Mouse (Mus musculus) forebrain, embryonic 15.5 days (tissue): ENCODE results near the gene Prdm10. TPM values are rescaled to one million over a fixed set of nuclear protein-coding genes. Genes with fewer than 3 reads are reported as not detected.

Source experiments
- ATAC-seq: fragments of 200-750 bp; cut with Nextera tagmentation; replicated peaks from 2 replicates; pipeline ENCODE4 v1.8.0; 2017; ENCODE audit warnings: mild to moderate bottlenecking, moderate TSS enrichment, moderate library complexity
- H3K27ac ChIP-seq: fragments of 300-500 bp; sonication (generic); replicated peaks from 2 replicates; pipeline ENCODE4 v1.5.1; 2015; ENCODE audit warnings: mild to moderate bottlenecking, inconsistent platforms
- H3K27me3 ChIP-seq: fragments of 300-500 bp; sonication (generic); 2 replicates; pipeline ENCODE4 v1.6.1; 2015; ENCODE audit warnings: inconsistent platforms
- H3K36me3 ChIP-seq: fragments of 300-500 bp; sonication (generic); 2 replicates; pipeline ENCODE4 v1.6.1; 2015; ENCODE audit warnings: mild to moderate bottlenecking, inconsistent platforms
- H3K4me1 ChIP-seq: fragments of 300-500 bp; sonication (generic); 2 replicates; pipeline ENCODE4 v1.6.1; 2015; ENCODE audit warnings: inconsistent platforms
- H3K4me2 ChIP-seq: fragments of 300-500 bp; sonication (generic); replicated peaks from 2 replicates; pipeline ENCODE4 v1.6.1; 2015; ENCODE audit warnings: mild to moderate bottlenecking, inconsistent platforms
- H3K4me3 ChIP-seq: fragments of 300-500 bp; sonication (generic); 2 replicates; pipeline ENCODE4 v1.5.1; 2015; ENCODE audit warnings: mild to moderate bottlenecking, inconsistent platforms
- H3K9ac ChIP-seq: fragments of 300-500 bp; sonication (generic); replicated peaks from 2 replicates; pipeline ENCODE4 v1.6.1; 2015; ENCODE audit warnings: mild to moderate bottlenecking, inconsistent platforms
- H3K9me3 ChIP-seq: fragments of 300-500 bp; sonication (generic); 2 replicates; pipeline ENCODE4 v1.6.1; 2016; ENCODE audit warnings: inconsistent platforms
- WGBS: fragments of 180-500 bp; shearing (Covaris S2); methylation state at CpG from one replicate; pipeline ENCODE4 v1.1.7; 2015; ENCODE audit warnings: mixed read lengths; 5-methylcytosine and 5-hydroxymethylcytosine counted together
- polyA plus RNA-seq: library from polyadenylated mRNA; unstranded; fragments of >200 nt; fragmentation: Nextera tagmentation; extraction: Ambion mirVana; gene quantifications from 2 replicates; pipeline ENCODE4 v1.2.1, GENCODE M21; 2015

Prdm10 gene
- polyA plus RNA-seq, 1 experiment from 2014 or later, result 10.2 TPM

DNA sequence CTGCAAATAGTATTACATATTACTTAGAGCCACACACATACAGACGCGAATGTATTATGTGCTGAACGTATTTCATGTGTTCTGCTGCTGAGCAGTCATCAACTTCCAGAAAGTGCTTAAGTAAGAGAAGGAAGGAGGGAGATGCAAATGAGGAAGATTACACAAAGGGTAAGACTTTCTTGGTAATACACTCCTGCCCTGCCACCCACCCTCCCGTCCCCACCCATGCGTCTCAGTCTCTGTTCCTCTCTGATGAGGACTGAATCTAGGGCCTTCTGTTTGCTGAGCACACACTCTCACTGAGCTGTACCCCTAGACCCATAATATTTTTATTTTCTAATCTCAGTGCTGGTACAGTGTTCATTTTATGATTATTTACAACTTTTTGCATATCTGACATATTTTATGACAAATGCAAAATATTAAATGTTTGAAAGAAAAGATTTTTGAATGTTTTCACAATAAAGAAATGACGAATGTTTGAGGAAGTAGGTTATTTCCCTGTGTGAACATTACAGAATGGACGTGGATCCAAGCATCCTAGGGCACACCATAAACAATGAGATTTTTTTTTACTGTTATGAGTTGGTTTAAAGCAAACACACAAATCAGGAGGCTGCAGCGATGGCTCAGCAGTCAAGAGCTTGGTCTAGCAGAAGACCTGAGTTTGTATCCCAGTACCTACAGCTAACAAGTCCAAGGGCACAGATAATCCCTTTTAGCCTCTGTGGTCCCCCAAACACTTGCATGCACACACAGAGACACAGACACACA is 32.7 kb upstream of the Prdm10 start:
- no peaks in the 10 kb centered on the region for H3K4me1 ChIP-seq
- H3K4me3 ChIP-seq, result no peak overlapping the region
- no peak overlapping the region for H3K4me2 ChIP-seq
- no peaks in the 10 kb centered on the region for H3K36me3 ChIP-seq
- 80% methylated on average over 8 of the region's 8 CpGs for WGBS
- H3K9ac ChIP-seq, result no peak overlapping the region
- ATAC-seq, result no peak
- H3K27ac ChIP-seq, result no peak overlapping the region
- H3K9me3 ChIP-seq, result no peaks in the 10 kb centered on the region
- H3K27me3 ChIP-seq, result no peaks in the 10 kb centered on the region

DNA sequence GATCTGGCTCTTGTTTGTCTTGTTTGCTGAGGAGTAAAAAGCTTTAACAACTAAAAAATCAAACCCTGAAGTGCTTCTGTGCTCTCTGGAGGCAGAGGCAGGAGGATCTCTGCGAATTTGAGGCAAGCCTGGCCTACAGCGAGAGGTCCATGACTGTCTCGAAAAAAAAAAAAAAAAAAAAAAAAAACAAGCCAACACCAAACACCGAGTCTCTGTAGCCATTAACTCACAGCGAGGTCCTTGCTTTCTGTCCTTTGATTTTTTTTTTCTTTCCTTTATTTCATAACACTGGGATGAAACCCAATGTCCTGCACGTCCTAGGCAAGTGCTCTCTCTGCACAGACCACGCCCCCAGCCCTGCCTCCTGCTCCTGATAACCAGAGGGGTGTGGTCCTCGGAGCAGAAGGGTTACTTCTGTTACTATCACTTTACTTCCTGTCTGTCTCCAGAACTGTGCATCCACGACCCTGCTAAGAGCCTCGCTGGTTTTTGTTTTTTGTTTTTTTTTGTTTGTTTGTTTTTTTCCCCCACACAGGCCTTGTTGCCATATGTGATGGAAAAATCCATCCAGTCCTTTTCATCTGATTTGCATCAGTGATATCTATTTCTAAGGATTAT is 28.0 kb upstream of the Prdm10 start:
- Histone ChIP-seq H3K9me3 (no peaks in the 10 kb centered on the region), H3K9ac (no peak overlapping the region), H3K27ac (no peak overlapping the region), H3K4me3 (no peak overlapping the region), H3K4me1 (no peaks in the 10 kb centered on the region), H3K4me2 (no peak overlapping the region), H3K27me3 (no peaks in the 10 kb centered on the region), H3K36me3 (no peaks in the 10 kb centered on the region)
- WGBS, result 84% methylated on average over 10 of the region's 10 CpGs
- no peak for ATAC-seq

DNA sequence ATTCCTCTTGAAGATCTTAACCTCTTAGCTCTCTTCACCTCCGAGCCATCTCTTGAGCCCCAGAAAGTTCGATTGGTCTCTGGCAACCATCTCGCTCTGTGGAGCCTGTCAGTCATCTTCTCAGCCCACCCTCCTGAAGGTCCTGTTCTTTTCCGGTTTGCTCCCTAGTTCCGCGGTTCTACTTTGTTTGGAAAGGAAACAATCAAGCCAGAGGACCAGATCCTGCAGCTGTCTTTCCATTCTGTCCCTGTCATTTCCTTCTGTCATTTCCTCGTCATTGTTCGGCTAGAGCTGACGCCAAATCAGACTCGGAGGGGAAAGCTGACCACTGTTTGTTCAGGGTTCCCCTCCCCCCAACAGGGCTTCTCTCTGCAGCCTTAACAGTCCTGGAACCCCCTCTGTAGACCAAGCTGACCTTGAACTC is 27.0 kb upstream of the Prdm10 start:
- WGBS, result 71% methylated on average over 10 of the region's 10 CpGs
- no peak overlapping the region for H3K4me3 ChIP-seq
- H3K4me2 ChIP-seq, result no peak overlapping the region
- H3K27me3 ChIP-seq, result no peaks in the 10 kb centered on the region
- no peaks in the 10 kb centered on the region for H3K4me1 ChIP-seq
- H3K9me3 ChIP-seq, result no peaks in the 10 kb centered on the region
- no peak overlapping the region for H3K27ac ChIP-seq
- no peak for ATAC-seq
- H3K36me3 ChIP-seq, result no peaks in the 10 kb centered on the region
- H3K9ac ChIP-seq, result no peak overlapping the region

DNA sequence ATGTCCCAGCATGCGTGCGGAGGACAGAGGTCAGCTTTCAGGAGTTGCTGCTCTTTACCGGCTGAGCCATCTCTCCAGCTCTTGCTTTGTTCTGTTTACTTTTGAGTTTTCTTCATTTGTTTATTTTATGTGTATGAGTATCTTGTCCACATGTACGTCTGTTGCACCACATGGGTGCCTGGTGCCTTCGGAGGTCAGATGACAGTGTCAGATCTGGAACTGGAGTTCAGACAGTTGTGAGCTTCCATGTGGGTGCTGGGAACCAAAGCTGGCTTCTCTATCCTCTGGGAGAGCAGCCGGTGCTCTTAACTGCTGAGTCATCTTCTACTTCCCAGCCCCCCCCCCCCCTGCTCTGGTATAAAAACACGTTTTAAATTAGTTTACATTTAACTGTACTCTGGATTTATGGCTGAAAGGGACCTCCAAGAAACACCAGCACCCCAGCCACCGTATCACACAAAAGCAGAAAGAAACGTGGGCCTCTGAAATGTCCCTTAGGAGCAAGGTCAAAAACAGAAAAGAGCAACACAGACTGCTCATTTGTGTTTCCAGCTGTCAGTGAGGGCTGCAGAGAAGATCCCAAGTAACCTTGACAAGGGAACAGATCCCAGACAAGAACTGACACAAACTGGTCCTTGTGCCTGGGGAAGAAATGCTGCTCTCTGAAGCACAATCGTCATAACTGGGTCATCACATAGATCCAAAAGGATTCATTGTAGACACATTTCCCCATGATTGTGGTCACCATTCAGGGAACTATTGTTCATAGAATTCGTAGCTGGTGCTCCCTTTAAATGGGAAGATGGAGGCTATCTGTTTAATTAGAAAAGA is 26.3 kb upstream of the Prdm10 start:
- no peak for ATAC-seq
- no peaks in the 10 kb centered on the region for H3K4me1 ChIP-seq
- no peak overlapping the region for H3K27ac ChIP-seq
- H3K4me3 ChIP-seq, result no peak overlapping the region
- WGBS, result 77% methylated on average over 11 of the region's 11 CpGs
- no peaks in the 10 kb centered on the region for H3K36me3 ChIP-seq
- H3K9me3 ChIP-seq, result no peaks in the 10 kb centered on the region
- no peak overlapping the region for H3K9ac ChIP-seq
- H3K4me2 ChIP-seq, result no peak overlapping the region
- H3K27me3 ChIP-seq, result no peaks in the 10 kb centered on the region

DNA sequence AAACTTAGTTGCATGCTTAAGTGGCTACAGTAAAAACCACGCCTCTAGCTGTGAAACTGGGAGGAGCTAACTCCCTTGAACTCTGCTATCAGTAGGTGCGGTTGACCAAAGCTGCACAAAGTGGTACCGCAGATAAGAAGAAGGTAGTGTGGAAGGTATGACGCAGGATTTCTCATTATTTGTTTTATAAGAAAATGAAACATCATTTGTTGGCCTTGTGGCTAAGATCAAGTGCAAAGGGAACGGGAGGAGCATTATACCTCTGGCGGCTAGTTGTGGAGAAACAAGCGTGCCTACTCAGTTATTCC is 25.7 kb upstream of the Prdm10 start:
- no peak overlapping the region for H3K4me3 ChIP-seq
- H3K36me3 ChIP-seq, result no peaks in the 10 kb centered on the region
- WGBS, result 92% methylated on average over 7 of the region's 7 CpGs
- no peaks in the 10 kb centered on the region for H3K4me1 ChIP-seq
- no peak overlapping the region for H3K9ac ChIP-seq
- no peaks in the 10 kb centered on the region for H3K9me3 ChIP-seq
- H3K27ac ChIP-seq, result no peak overlapping the region
- no peak overlapping the region for H3K4me2 ChIP-seq
- no peak for ATAC-seq
- H3K27me3 ChIP-seq, result no peaks in the 10 kb centered on the region

DNA sequence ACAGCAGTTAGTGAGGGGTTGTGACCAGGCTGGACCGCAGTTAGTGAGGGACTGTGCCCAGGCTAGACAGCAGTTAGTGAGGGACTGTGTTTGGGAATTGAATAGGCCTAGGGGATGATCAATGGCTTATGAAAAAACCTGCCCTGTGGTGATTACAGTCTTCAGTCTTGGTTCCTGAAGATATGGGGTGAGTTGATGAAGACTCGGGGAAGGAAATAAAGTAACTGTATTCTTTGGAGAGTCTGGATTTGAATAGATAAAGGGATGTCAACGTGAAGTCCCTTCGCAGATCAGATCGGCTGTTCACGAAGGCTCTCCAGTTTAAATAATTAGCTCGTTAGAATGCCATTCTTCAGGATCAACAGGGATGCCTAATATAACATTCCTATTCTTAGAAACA is 24.4 kb upstream of the Prdm10 start:
- H3K27me3 ChIP-seq, result no peaks in the 10 kb centered on the region
- H3K27ac ChIP-seq, result no peak overlapping the region
- H3K4me3 ChIP-seq, result no peak overlapping the region
- no peaks in the 10 kb centered on the region for H3K4me1 ChIP-seq
- no peaks in the 10 kb centered on the region for H3K9me3 ChIP-seq
- 43% methylated on average over 7 of the region's 7 CpGs for WGBS
- no peak overlapping the region for H3K4me2 ChIP-seq
- H3K9ac ChIP-seq, result no peak overlapping the region
- no peaks in the 10 kb centered on the region for H3K36me3 ChIP-seq
- no peak for ATAC-seq

DNA sequence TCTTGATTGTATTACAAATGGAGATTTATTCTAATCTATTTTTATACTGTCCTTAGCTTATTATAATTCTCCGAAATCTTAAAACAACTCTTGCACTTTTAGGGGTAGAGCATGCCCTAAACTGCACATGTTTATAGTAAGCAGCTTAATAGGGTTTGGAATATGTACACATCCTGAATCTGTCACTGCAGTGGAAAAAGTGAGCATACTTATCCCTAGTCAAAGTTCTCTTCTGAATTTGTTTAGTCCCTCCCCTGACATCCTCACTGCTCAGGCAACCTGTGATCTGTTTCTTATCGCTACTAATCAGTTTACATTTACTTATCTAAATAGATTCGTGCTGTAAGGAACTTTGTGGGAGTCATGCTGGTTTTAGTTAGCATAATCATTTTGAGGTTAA is 22.1 kb upstream of the Prdm10 start:
- Histone ChIP-seq H3K4me1 (no peaks in the 10 kb centered on the region), H3K4me2 (no peak overlapping the region), H3K4me3 (no peak overlapping the region), H3K9me3 (no peaks in the 10 kb centered on the region), H3K27me3 (no peaks in the 10 kb centered on the region), H3K9ac (no peak overlapping the region), H3K27ac (no peak overlapping the region), H3K36me3 (no peaks in the 10 kb centered on the region)
- no peak for ATAC-seq
- 83% methylated on average over 3 of the region's 3 CpGs for WGBS

DNA sequence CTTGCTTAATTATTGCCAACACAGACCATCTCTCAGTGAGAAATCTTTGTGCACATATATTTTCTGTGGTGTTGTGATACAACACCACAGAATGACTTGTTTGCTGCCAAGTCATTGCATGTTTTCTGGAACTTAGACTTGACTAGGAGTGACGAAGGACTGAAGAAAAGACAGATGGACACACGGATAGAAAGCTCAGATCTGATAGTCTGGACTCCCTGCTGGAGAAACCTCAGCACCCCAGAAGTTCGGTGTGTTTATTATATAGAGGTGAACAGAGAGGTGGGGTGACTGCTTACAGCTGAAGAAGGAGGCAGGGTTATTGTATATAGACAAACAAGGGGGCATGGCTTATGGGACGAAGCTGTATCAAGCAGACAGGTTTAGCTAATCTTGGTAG is 20.1 kb upstream of the Prdm10 start:
- 80% methylated on average over 4 of the region's 4 CpGs for WGBS
- no peaks in the 10 kb centered on the region for H3K4me1 ChIP-seq
- no peaks in the 10 kb centered on the region for H3K27me3 ChIP-seq
- no peak overlapping the region for H3K4me2 ChIP-seq
- H3K9ac ChIP-seq, result no peak overlapping the region
- no peaks in the 10 kb centered on the region for H3K36me3 ChIP-seq
- no peaks in the 10 kb centered on the region for H3K9me3 ChIP-seq
- no peak for ATAC-seq
- H3K27ac ChIP-seq, result no peak overlapping the region
- H3K4me3 ChIP-seq, result no peak overlapping the region

DNA sequence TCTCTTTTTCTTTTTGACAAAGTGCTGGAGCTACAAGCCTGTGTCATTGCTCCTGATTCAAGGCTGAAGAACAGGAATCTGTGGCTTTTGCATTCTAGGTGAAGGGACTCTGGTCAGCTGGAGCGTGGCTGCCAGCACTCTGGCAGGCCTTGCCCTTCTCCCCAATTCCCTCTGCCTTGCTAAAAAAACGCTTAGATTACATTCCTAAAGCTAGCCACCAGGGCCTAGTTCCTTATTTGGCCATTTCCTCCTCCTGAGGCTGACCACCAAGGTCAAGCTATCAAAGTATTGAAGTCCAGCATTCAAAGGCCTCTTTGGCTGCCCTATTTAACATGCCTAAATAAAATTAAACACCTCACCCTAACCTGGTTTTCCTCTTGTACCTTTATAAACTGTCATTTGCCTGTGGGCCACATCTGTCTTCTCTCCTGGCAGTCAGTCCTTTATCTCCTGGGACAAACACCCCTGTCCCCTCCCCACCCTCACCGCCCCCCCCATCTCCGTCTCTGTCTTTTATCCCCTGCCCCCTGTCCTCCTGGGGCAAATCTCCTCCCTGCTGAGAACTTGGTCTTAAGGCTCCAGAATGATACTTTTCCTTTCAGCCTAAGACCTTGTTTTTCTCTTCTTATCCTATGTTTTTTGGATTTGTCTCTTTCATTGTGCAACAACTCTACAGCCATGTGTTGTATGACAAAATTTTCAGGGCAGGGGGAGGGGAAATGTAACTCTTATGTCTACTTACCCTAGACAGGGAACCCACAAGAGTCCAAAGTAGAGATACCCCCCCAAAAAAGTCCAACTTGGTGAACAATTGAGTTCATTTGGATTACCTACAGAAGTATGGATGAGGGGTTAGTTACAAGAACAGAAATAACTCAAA is 17.9 kb upstream of the Prdm10 start:
- 34% methylated on average over 4 of the region's 4 CpGs for WGBS
- no peak overlapping the region for H3K9ac ChIP-seq
- no peak overlapping the region for H3K4me3 ChIP-seq
- H3K36me3 ChIP-seq, result no peaks in the 10 kb centered on the region
- H3K27ac ChIP-seq, result no peak overlapping the region
- no peak overlapping the region for H3K4me2 ChIP-seq
- H3K9me3 ChIP-seq, result no peaks in the 10 kb centered on the region
- no peak for ATAC-seq
- no peaks in the 10 kb centered on the region for H3K27me3 ChIP-seq
- H3K4me1 ChIP-seq, result peaks cover 12% of the 10 kb centered on the region

DNA sequence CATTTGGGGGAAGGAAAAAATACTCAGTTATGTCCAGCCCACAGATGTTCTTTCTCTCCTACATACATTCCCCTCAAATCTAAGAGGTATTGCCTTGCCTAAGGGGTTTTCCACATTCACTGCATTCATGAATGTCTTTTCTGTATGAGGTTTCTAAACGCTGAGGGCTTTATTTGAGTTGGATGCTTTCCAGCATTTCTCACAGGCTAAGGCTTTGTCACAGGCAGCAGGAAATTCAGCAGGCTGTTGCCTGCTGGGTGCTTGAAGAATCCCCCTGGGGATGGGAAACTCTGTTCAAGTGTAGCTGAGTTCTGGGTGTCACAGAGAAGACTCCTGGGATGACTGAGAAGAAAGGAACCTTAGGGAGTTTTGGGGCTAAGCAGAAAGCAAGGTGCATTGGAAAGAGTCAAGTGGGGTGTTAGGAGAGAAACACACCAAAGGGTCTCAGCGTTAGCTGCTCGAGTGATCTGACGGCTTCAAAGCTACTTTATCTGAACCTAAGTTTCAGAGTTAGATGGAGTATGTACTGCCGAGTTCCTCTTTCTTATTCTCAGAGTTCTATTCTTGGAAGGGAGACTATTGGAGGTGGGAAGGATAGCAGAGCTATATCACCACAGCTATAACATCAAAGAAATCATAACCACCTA is 14.2 kb upstream of the Prdm10 start:
- Histone ChIP-seq H3K9me3 (no peaks in the 10 kb centered on the region), H3K36me3 (no peaks in the 10 kb centered on the region), H3K9ac (no peak overlapping the region), H3K27me3 (no peaks in the 10 kb centered on the region), H3K4me2 (no peak overlapping the region), H3K4me1 (peaks cover 12% of the 10 kb centered on the region), H3K4me3 (no peak overlapping the region), H3K27ac (peak overlapping the region; percentile 58)
- WGBS, result 43% methylated on average over 5 of the region's 5 CpGs
- peak; percentile 68 for ATAC-seq

DNA sequence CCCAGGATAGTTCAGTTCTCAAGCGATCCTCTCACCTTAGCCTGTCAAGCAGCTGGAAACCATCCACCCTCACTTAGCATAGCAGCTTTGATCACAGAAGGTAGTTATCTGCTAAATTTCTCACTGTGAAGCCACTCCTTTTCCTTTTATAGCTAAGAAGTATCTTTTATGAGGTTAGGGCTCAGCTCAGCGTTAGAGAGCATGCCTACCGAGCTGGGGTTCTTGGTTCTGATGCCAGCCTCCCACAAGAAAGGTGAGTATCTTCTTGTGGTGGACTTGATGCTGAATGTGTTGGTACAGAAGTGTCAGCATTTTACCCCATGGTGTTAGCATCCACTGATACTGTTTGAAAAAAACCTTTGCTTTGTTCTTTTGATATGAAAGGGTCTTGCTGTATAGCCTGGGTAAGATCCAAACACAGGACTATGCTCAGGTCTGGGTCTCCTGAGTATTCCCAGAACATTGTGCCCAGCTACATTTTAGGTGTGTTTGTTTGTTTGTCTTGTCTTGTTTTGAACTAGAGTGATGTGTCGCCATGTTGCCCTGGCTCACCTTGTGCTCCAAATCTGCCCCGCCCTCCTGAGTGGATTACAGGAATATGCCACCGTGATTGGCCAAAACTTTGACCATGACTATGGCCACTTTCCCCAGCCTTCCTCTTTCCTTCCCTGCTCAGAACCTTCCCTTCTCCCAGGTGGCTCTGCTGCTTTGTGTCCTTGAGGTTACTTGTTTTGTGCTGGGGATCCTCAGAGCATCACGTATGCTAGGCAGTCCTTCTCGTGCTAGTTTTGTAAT is 8.9 kb upstream of the Prdm10 start:
- no peak for ATAC-seq
- no peaks in the 10 kb centered on the region for H3K27me3 ChIP-seq

More for the DNA sequence above, 8.9 kb upstream of the Prdm10 start:
- Histone ChIP-seq H3K36me3 (no peaks in the 10 kb centered on the region), H3K9ac (no peak overlapping the region), H3K27ac (no peak overlapping the region), H3K4me2 (no peak overlapping the region), H3K4me1 (peaks cover 3% of the 10 kb centered on the region), H3K4me3 (no peak overlapping the region), H3K9me3 (no peaks in the 10 kb centered on the region)
- WGBS, result 90% methylated on average over 8 of the region's 8 CpGs
